ENCODE assay signal across 15 mouse cellular contexts in the genomic region with DNA sequence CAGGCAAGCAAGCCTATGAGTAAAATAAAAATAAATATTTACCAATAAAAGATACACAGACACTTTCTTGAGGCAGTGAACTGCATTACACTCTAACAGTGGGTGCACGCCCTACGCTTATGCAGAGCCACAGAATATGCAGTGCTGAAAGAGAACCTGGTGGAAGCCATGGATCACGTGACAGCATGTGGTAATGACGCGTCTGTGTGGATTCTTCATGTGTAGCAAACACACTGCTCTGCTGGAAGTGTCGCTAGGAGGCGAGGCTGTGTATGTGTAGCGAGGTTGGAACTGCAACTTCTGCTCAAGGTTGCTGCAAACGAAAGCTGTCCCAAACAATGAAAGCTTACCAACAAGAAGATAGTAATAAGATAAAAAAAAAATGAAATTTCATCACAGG.
DNase-seq lines count a peak whose midpoint lies in the region; ATAC-seq lines count a peak whose summit lies in the region.
"Had no signal": no experiment of that assay in that cellular context is flagged by ENCODE, and none has a peak within 500 bp of the region (broad histone marks: within the 10 kb centered on the region; RNA-seq: fewer than 3 reads in every experiment).

No protein-coding gene starts in this region.

- no peak for DNase-seq in hindbrain, embryonic 10.5 days (ENCODE audit: low spot score)
- DNase-seq in hindbrain, embryonic 11.5 days (ENCODE audit: low spot score) = no peak
- DNase-seq in testis, postnatal 10 days (ENCODE audit: low spot score) = peak; percentile 28
- no peak for DNase-seq in testis, postnatal 14 days (ENCODE audit: low spot score)
- no peak for DNase-seq in lung, postnatal 36 days
- no peak for DNase-seq in urinary bladder, postnatal 10 days (ENCODE audit: low spot score)
- no peak for DNase-seq in cerebellum, adult 9-11 months
- DNase-seq: B cell, adult 2 months; lung, adult 2 months; thymus, adult 2 months had no signal

- H3K4me3 ChIP-seq in hindbrain, embryonic 10.5 days = no peak overlapping the region
- no peak overlapping the region for H3K4me3 ChIP-seq in hindbrain, embryonic 11.5 days (ENCODE audit: low read depth, low read length)
- H3K4me3 ChIP-seq in midbrain, embryonic 12.5 days = no peak overlapping the region
- H3K4me3 ChIP-seq: gastrocnemius, adult 2 months; heart, embryonic 15.5 days; intestine, embryonic 15.5 days had no signal

- H3K36me3 ChIP-seq in hindbrain, embryonic 10.5 days = no peaks in the 10 kb centered on the region
- H3K36me3 ChIP-seq in hindbrain, embryonic 11.5 days (ENCODE audit: control insufficient read depth, insufficient read depth, low read length) = no peaks in the 10 kb centered on the region
- no peaks in the 10 kb centered on the region for H3K36me3 ChIP-seq in midbrain, embryonic 12.5 days
- H3K36me3 ChIP-seq: heart, embryonic 15.5 days; intestine, embryonic 15.5 days had no signal

- WGBS in hindbrain, embryonic 10.5 days = 87% methylated on average over 9 of the region's 9 CpGs
- 79% methylated on average over 9 of the region's 9 CpGs for WGBS in hindbrain, embryonic 11.5 days
- WGBS in midbrain, embryonic 12.5 days = 86% methylated on average over 9 of the region's 9 CpGs

- H3K4me2 ChIP-seq in hindbrain, embryonic 11.5 days (replicated peaks; ENCODE audit: low read depth, low read length) = no peak overlapping the region
- H3K4me2 ChIP-seq in midbrain, embryonic 12.5 days (replicated peaks) = no peak overlapping the region
- H3K4me2 ChIP-seq: heart, embryonic 15.5 days; intestine, embryonic 15.5 days had no signal

- no peaks in the 10 kb centered on the region for H3K9me3 ChIP-seq in hindbrain, embryonic 10.5 days
- H3K9me3 ChIP-seq in hindbrain, embryonic 11.5 days (ENCODE audit: control insufficient read depth, low read length) = no peaks in the 10 kb centered on the region
- no peaks in the 10 kb centered on the region for H3K9me3 ChIP-seq in midbrain, embryonic 12.5 days
- H3K9me3 ChIP-seq: heart, embryonic 15.5 days; intestine, embryonic 15.5 days had no signal

- ATAC-seq in hindbrain, embryonic 11.5 days (ENCODE audit: low FRiP score) = no peak
- ATAC-seq in midbrain, embryonic 12.5 days (ENCODE audit: low FRiP score, low read depth) = no peak
- ATAC-seq: activated CD4-positive, CD25-positive, alpha-beta regulatory T cell, adult 4 months had no signal

- peaks cover 70% of the 10 kb centered on the region for H3K4me1 ChIP-seq in hindbrain, embryonic 10.5 days (replicated peaks)
- H3K4me1 ChIP-seq in hindbrain, embryonic 11.5 days (replicated peaks; ENCODE audit: control insufficient read depth, insufficient read depth, low read length) = peaks cover 8% of the 10 kb centered on the region
- peaks cover 58% of the 10 kb centered on the region for H3K4me1 ChIP-seq in midbrain, embryonic 12.5 days

- H3K9ac ChIP-seq in hindbrain, embryonic 11.5 days (ENCODE audit: low read depth, low read length) = no peak overlapping the region
- H3K9ac ChIP-seq in midbrain, embryonic 12.5 days (replicated peaks) = no peak overlapping the region
- H3K9ac ChIP-seq: heart, embryonic 15.5 days; intestine, embryonic 15.5 days had no signal

- 0 out of 2 replicates have a peak overlapping the region, but pooled peaks have one; percentile 75 for H3K27ac ChIP-seq in hindbrain, embryonic 10.5 days
- H3K27ac ChIP-seq in hindbrain, embryonic 11.5 days (ENCODE audit: low read depth, low read length) = no peak overlapping the region
- peak overlapping the region; percentile 88; the same call in 1 of the 2 replicates for H3K27ac ChIP-seq in midbrain, embryonic 12.5 days (replicated peaks)
- H3K27ac ChIP-seq: heart, embryonic 15.5 days; intestine, embryonic 15.5 days had no signal

- H3K27me3 ChIP-seq in hindbrain, embryonic 10.5 days (ENCODE audit: insufficient read depth, poor library complexity, severe bottlenecking) = no peaks in the 10 kb centered on the region
- no peaks in the 10 kb centered on the region for H3K27me3 ChIP-seq in hindbrain, embryonic 11.5 days (ENCODE audit: control insufficient read depth, insufficient read depth, low read length)
- no peaks in the 10 kb centered on the region for H3K27me3 ChIP-seq in midbrain, embryonic 12.5 days
- H3K27me3 ChIP-seq: heart, embryonic 15.5 days; intestine, embryonic 15.5 days had no signal
